Mouse (Mus musculus) limb, embryonic 11.5 days (tissue): ENCODE results near the gene Nrcam. TPM values are rescaled to one million over a fixed set of nuclear protein-coding genes. Genes with fewer than 3 reads are reported as not detected.

Experiments used
- ATAC-seq: fragments of 200-750 bp; cut with Nextera tagmentation; 2 replicates; pipeline ENCODE4 v1.8.0; 2017; ENCODE audit warnings: low read depth; ENCODE audit not compliant: insufficient number of reproducible peaks, low FRiP score, low TSS enrichment
- DNase-seq: peaks from one replicate; pipeline ENCODE4 v3.0.0-alpha.2; 2015; ENCODE audit warnings: low spot score
- H3K27ac ChIP-seq: fragments of 300-500 bp; sonication (generic); replicated peaks from 2 replicates; pipeline ENCODE4 v1.5.1; 2014; ENCODE audit warnings: low read depth, mild to moderate bottlenecking, low read length
- H3K27me3 ChIP-seq: fragments of 300-500 bp; sonication (generic); 2 replicates; pipeline ENCODE4 v1.6.1; 2014; ENCODE audit warnings: mild to moderate bottlenecking, low read length, mixed read lengths; ENCODE audit not compliant: control insufficient read depth, insufficient read depth
- H3K36me3 ChIP-seq: fragments of 300-500 bp; sonication (generic); 2 replicates; pipeline ENCODE4 v1.6.1; 2014; ENCODE audit warnings: mild to moderate bottlenecking, low read length, moderate library complexity, mixed read lengths; ENCODE audit not compliant: control insufficient read depth, insufficient read depth
- H3K4me1 ChIP-seq: fragments of 300-500 bp; sonication (generic); 2 replicates; pipeline ENCODE4 v1.6.1; 2014; ENCODE audit warnings: low read length, mixed read lengths; ENCODE audit not compliant: control insufficient read depth, insufficient read depth
- H3K4me2 ChIP-seq: fragments of 300-500 bp; sonication (generic); 2 replicates; pipeline ENCODE4 v1.6.1; 2014; ENCODE audit warnings: low read depth, mild to moderate bottlenecking, moderate library complexity; ENCODE audit not compliant: severe bottlenecking
- H3K4me3 ChIP-seq: fragments of 300-500 bp; sonication (generic); 2 replicates; pipeline ENCODE4 v1.5.1; 2014; ENCODE audit warnings: low read depth, low read length
- H3K9ac ChIP-seq: fragments of 300-500 bp; sonication (generic); 2 replicates; pipeline ENCODE4 v1.6.1; 2014; ENCODE audit warnings: mild to moderate bottlenecking, low read length
- H3K9me3 ChIP-seq: fragments of 300-500 bp; sonication (generic); 2 replicates; pipeline ENCODE4 v1.6.1; 2016; ENCODE audit warnings: low read length; ENCODE audit not compliant: control insufficient read depth
- WGBS: fragments of 180-500 bp; shearing (Covaris S2); extraction: QIAGEN DNeasy Blood & Tissue Kit; methylation state at CpG from one replicate; pipeline ENCODE4 v1.1.7; 2014; 5-methylcytosine and 5-hydroxymethylcytosine counted together
- polyA plus RNA-seq: library from polyadenylated mRNA; unstranded; fragments of >200 nt; fragmentation: Nextera tagmentation; extraction: Ambion mirVana; gene quantifications from 2 replicates; pipeline ENCODE4 v1.2.1, GENCODE M21; 2014

Nrcam gene
- polyA plus RNA-seq, 1 experiment from 2014 or later, result 1.6 TPM

DNA sequence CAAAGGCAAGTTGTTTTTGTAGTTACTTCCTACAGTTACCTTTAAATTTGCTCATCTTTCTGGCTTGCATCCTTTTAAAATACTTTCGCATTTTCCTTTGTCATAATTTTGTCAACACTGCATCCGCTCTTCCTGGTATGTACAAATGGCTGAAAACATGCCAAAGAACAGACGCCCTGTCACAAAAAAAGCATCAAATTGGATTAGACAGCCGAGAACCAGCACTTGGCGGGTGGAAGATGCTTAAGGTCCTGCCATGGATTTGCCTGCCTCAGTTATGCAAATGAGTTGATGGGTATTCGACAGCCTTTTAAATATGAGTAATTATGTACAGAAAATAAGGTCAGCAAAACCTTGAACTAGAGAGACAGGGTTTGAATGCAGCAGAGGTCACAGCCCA, 101.7 kb downstream of the Nrcam start:
- ATAC-seq (no peak), DNase-seq (no peak)
- Histone ChIP-seq H3K9me3 (no peaks in the 10 kb centered on the region), H3K4me2 (no peak overlapping the region), H3K4me1 (no peaks in the 10 kb centered on the region), H3K27me3 (no peaks in the 10 kb centered on the region), H3K4me3 (no peak overlapping the region), H3K9ac (no peak overlapping the region), H3K27ac (no peak overlapping the region), H3K36me3 (no peaks in the 10 kb centered on the region)
- 89% methylated on average over 6 of the region's 6 CpGs for WGBS

DNA sequence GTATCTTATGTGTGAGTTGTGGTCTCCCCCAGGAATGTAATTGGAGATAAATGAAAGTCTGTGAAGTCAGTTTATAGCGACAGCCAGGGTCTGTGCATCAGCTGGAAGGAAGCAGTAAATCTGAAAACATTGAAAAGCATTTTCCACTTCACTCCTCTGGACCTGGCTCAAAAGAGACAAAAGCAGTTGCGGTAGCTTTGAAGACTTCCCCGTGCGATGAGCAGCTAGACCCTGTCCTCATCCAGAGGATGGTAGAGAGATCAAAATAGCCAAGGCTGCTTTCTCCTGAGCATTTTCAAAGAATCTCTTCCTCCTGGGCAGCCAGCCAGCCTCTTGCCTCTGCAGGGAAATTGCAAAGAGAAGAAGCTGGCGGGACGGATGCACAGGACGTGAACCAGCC, 102.3 kb downstream of the Nrcam start:
- DNase-seq (no peak), ATAC-seq (no peak)
- Histone ChIP-seq H3K4me1 (no peaks in the 10 kb centered on the region), H3K27me3 (no peaks in the 10 kb centered on the region), H3K36me3 (no peaks in the 10 kb centered on the region), H3K9ac (no peak overlapping the region), H3K27ac (no peak overlapping the region), H3K9me3 (no peaks in the 10 kb centered on the region), H3K4me3 (no peak overlapping the region), H3K4me2 (no peak overlapping the region)
- WGBS, result 70% methylated on average over 7 of the region's 7 CpGs

DNA sequence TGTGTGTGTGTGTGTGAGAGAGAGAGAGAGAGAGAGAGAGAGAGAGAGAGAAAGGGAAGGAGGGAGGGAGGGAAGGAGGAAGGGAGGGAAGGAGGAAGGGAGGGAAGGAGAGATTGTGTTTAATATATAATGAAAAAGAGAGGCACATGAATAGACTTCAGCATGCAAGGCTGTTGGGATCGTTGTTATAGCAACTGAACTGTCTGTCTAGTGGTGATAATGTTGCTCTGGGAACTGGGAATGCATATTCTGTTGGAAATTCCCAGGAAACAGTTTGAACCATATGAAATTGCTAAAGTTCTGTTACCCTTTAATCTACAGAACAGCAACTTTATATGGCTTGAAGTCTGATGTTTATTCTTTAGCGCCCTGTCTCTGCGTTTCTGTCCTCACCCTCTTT, 104.0 kb downstream of the Nrcam start:
- no peak overlapping the region for H3K9ac ChIP-seq
- H3K9me3 ChIP-seq, result no peaks in the 10 kb centered on the region
- H3K27me3 ChIP-seq, result no peaks in the 10 kb centered on the region
- no peaks in the 10 kb centered on the region for H3K36me3 ChIP-seq
- ATAC-seq (no peak), DNase-seq (no peak)
- no peak overlapping the region for H3K4me3 ChIP-seq
- no peaks in the 10 kb centered on the region for H3K4me1 ChIP-seq
- H3K27ac ChIP-seq, result no peak overlapping the region
- H3K4me2 ChIP-seq, result no peak overlapping the region
- 85% methylated on average over 3 of the region's 3 CpGs for WGBS

DNA sequence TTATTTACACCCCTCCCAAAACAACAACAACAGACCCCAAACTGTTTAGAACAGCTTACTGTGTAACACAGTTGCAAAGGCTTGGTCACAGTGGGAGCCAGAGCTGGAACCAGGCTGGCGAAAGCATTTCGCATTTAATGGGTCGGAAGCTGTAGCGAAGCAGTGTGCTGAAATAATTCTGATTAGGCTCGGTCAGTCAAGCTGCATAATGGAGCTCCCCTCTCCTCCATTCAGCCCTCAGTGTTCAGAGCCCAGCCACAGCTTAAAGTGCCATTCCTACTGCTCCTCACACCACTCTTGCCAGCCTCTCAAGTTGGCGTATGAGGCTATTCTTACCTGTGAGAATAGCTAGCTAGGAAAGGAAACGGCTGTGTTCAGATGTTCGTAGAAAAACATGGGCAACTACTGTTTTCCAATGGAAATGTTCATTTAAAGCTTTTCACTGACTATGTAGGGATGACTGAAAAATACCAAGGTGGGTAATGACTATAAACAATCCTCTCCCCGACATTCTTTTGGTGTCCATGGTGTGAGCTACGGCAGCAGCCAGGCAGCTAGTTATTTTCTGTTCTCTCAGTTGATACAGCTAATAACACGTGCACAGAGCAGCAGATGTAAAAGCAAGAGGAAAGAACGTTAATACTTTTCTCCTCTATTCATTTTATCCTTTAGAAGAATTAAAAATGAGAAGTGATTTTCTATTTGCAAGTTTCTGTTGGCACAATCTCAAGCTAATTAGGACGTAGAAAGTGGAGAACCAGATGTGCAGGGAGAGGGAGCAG, 108.6 kb downstream of the Nrcam start:
- H3K9ac ChIP-seq, result no peak overlapping the region
- no peaks in the 10 kb centered on the region for H3K9me3 ChIP-seq
- no peak overlapping the region for H3K4me3 ChIP-seq
- no peak for DNase-seq
- no peak for ATAC-seq
- no peak overlapping the region for H3K4me2 ChIP-seq
- H3K27me3 ChIP-seq, result no peaks in the 10 kb centered on the region
- no peak overlapping the region for H3K27ac ChIP-seq
- 61% methylated on average over 13 of the region's 13 CpGs for WGBS
- no peaks in the 10 kb centered on the region for H3K4me1 ChIP-seq
- no peaks in the 10 kb centered on the region for H3K36me3 ChIP-seq

DNA sequence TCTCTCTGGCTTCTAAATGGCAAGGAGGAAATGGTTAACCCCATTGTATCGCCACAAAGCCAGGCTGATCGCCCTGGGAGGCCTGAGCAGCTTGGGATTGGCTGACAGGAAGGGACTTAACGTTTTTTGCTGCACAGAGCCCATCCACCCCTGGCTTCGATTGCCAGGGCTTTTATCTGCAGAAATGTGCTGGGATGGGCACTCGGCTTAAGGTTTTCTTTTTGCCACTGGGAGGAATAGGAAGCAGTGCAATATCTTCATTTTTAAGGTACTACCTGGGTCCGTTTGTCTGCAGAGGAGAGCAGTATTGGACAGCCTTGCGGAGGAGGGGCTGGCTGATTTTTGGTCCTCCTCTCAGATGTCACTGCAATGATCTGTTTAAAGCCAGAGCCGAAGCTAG, 110.2 kb downstream of the Nrcam start:
- 12% methylated on average over 8 of the region's 8 CpGs for WGBS
- Histone ChIP-seq H3K9me3 (no peaks in the 10 kb centered on the region), H3K4me2 (peak overlapping the region; percentile 24; the same call in 1 of the 2 replicates), H3K27ac (no peak overlapping the region), H3K36me3 (no peaks in the 10 kb centered on the region), H3K4me3 (no peak overlapping the region), H3K4me1 (no peaks in the 10 kb centered on the region), H3K9ac (no peak overlapping the region), H3K27me3 (no peaks in the 10 kb centered on the region)
- no peak for ATAC-seq
- DNase-seq, result no peak

DNA sequence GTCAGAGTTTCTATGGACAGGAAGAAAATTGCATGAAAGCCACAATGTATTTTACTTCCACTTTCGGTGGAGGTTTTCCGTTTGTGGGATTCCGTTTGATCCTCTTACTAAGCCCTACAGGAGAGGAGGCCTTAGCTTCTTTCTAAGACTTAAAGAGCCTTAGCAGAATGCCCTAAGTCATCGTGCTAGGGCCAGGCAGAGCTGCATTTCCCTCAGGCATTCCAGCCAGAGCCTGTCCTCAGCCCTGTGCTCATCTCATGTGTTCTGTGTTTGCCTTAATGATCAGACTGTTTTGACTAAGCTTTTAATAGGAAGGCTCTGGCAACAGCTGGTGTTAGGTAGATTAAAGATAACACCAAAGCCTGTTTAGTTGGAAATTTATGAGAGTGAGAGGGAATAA, 111.5 kb downstream of the Nrcam start:
- H3K36me3 ChIP-seq, result no peaks in the 10 kb centered on the region
- DNase-seq, result no peak
- WGBS, result 30% methylated on average over 4 of the region's 4 CpGs
- no peaks in the 10 kb centered on the region for H3K9me3 ChIP-seq
- no peak overlapping the region for H3K4me3 ChIP-seq
- no peaks in the 10 kb centered on the region for H3K4me1 ChIP-seq
- no peak overlapping the region for H3K27ac ChIP-seq
- no peak overlapping the region for H3K4me2 ChIP-seq
- no peak for ATAC-seq
- H3K9ac ChIP-seq, result no peak overlapping the region
- no peaks in the 10 kb centered on the region for H3K27me3 ChIP-seq

DNA sequence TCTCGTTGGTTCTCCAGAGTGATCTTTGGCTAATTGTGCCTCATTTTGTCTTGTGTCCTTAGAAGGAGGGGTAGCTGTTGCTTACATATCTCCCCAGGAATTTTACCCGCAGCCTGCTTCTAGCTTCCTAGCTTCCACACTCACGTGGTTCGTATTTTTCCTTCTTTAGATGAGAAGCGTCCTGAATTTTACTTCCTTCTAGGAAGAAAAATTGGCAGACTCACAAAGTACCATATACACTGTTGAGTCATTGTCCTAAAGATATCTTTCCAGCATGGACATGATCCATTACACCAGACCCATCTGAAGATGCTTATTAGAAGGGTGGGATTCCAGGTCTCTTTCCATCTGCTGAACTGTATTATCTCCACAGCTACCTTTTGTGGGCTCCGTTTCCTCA, 122.2 kb downstream of the Nrcam start:
- WGBS, result 85% methylated on average over 6 of the region's 6 CpGs
- Histone ChIP-seq H3K4me3 (no peak overlapping the region), H3K27me3 (no peaks in the 10 kb centered on the region), H3K27ac (no peak overlapping the region), H3K36me3 (no peaks in the 10 kb centered on the region), H3K9ac (no peak overlapping the region), H3K4me2 (no peak overlapping the region), H3K9me3 (no peaks in the 10 kb centered on the region), H3K4me1 (no peaks in the 10 kb centered on the region)
- ATAC-seq (no peak), DNase-seq (no peak)

DNA sequence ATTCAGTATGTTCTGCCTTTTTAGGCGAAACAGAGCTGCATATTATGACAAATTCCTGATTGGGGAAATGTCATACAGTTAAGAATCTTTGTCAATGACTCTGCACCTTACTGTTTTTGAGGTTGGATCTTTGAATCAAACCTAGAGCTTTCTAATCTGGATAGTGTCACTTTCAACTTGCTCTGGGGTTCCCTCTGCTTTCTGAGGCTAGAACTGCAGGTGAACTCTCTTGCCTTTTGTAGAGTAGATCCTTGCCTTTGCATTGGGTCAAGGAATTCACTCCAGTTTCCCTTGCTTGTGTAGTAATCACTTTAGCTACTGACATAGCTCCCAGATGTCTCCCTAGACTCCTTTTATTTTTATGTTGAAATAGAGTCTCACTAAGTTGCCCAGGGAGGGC, 123.1 kb downstream of the Nrcam start:
- H3K27ac ChIP-seq, result no peak overlapping the region
- 76% methylated on average over 1 of the region's 1 CpGs for WGBS
- H3K4me3 ChIP-seq, result no peak overlapping the region
- DNase-seq (no peak), ATAC-seq (no peak)
- H3K9ac ChIP-seq, result no peak overlapping the region
- no peaks in the 10 kb centered on the region for H3K36me3 ChIP-seq
- H3K9me3 ChIP-seq, result no peaks in the 10 kb centered on the region
- H3K27me3 ChIP-seq, result no peaks in the 10 kb centered on the region
- H3K4me1 ChIP-seq, result no peaks in the 10 kb centered on the region
- no peak overlapping the region for H3K4me2 ChIP-seq

DNA sequence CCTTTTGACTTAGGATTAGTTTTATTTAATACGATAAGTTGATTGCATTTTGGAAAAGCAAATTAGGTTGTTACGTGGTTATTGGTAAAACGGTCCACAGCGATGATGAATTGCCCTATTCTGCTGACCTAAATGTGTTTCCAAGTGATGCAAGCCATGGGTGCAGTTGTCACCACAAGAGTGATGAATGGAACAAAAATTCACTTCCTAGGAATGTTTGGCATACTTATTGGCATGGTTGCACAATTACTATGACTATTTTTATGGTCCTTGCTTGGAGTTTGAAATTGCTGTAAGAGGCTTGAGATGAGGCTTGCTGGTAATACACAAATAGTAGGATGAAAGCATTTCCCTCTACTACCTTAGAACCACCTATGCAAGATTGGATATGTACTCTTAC, 125.1 kb downstream of the Nrcam start:
- no peaks in the 10 kb centered on the region for H3K9me3 ChIP-seq
- H3K4me1 ChIP-seq, result no peaks in the 10 kb centered on the region
- H3K4me2 ChIP-seq, result no peak overlapping the region
- ATAC-seq, result no peak
- H3K27ac ChIP-seq, result no peak overlapping the region
- WGBS, result 86% methylated on average over 4 of the region's 4 CpGs
- no peak for DNase-seq
- H3K9ac ChIP-seq, result no peak overlapping the region
- no peaks in the 10 kb centered on the region for H3K36me3 ChIP-seq
- no peak overlapping the region for H3K4me3 ChIP-seq
- H3K27me3 ChIP-seq, result no peaks in the 10 kb centered on the region
